Mouse (Mus musculus) adrenal gland, postnatal 0 days (tissue): Measurements from ENCODE around the gene Fam3a. TPM values are rescaled to one million over a fixed set of nuclear protein-coding genes. Genes with fewer than 3 reads are reported as not detected.

Experiments
- polyA plus RNA-seq: library from polyadenylated mRNA; unstranded; fragments of >200 nt; fragmentation: Nextera tagmentation; extraction: Ambion mirVana; gene quantifications from 2 replicates; pipeline ENCODE4 v1.2.1, GENCODE M21; 2015

The Fam3a gene
- polyA plus RNA-seq: 27.4 and 32.8 TPM in 2 replicates

GRCm38 (mm10) chrX:74392535-74393443 is at the start of gene Fam3a, which contains the start of gene Ikbkg:
Fam3a (minus strand) TSS chrX:74393272.
Ikbkg (plus strand) TSS chrX:74393290.

GRCm38 (mm10) chrX:74428826-74429276 is 35.8 kb upstream of the Fam3a start, which contains the start of gene G6pdx:
G6pdx (minus strand) TSS chrX:74429194.

GRCm38 (mm10) chrX:74372888-74373549 is 20.1 kb downstream of the Fam3a start, which contains the start of the genes Ubl4a and Slc10a3:
Ubl4a (minus strand) TSS chrX:74373218.
Slc10a3 (minus strand) TSS chrX:74373349.

GRCm38 (mm10) chrX:74353467-74353770 is 39.7 kb downstream of the Fam3a start, which contains the start of gene Lage3:
Lage3 (minus strand) TSS chrX:74353618.

Other genes starting within 250 kb of the Fam3a start
- gene Tex28, start 225.4 kb downstream of the Fam3a start, polyA plus RNA-seq: not detected in 2 replicates
- gene Tktl1, start 216.0 kb downstream of the Fam3a start, polyA plus RNA-seq: not detected in 2 replicates
- gene Flna, start 143.5 kb downstream of the Fam3a start, polyA plus RNA-seq: 59.1 and 60.0 TPM in 2 replicates
- 12.4 and 12.5 TPM in 2 replicates for gene Emd, start 138.6 kb downstream of the Fam3a start, polyA plus RNA-seq
- gene Rpl10, start 122.5 kb downstream of the Fam3a start, polyA plus RNA-seq: 795 and 803 TPM in 2 replicates
- 63.7 and 108 TPM in 2 replicates for gene Taz, start 111.4 kb downstream of the Fam3a start, polyA plus RNA-seq
- 19.2 and 21.0 TPM in 2 replicates for gene Dnase1l1, start 110.9 kb downstream of the Fam3a start, polyA plus RNA-seq
- 107 and 140 TPM in 2 replicates for gene Atp6ap1, start 96.2 kb downstream of the Fam3a start, polyA plus RNA-seq
- gene Gdi1, start 88.3 kb downstream of the Fam3a start, polyA plus RNA-seq: 158 and 175 TPM in 2 replicates
- gene Fam50a, start 80.2 kb downstream of the Fam3a start, polyA plus RNA-seq: 38.3 and 51.4 TPM in 2 replicates
- gene Plxna3, start 64.2 kb downstream of the Fam3a start, polyA plus RNA-seq: 4.2 and 6.4 TPM in 2 replicates
- 150 and 170 TPM in 2 replicates for gene Lage3, start 39.7 kb downstream of the Fam3a start, polyA plus RNA-seq
- gene Ubl4a, start 20.1 kb downstream of the Fam3a start, polyA plus RNA-seq: 61.6 and 67.4 TPM in 2 replicates
- 15.6 and 28.1 TPM in 2 replicates for gene Slc10a3, start 19.9 kb downstream of the Fam3a start, polyA plus RNA-seq
- 12.7 and 15.7 TPM in 2 replicates for gene Ikbkg, start within 50 bp of the Fam3a start, polyA plus RNA-seq
- 34.2 and 68.2 TPM in 2 replicates for gene G6pdx, start 35.9 kb upstream of the Fam3a start, polyA plus RNA-seq
- 0.28 TPM in 1 of 2 replicates, not detected in the other for gene Gm6880, start 88.1 kb upstream of the Fam3a start, polyA plus RNA-seq
- not detected in 2 replicates for gene Olfr1326-ps1, start 181.6 kb upstream of the Fam3a start, polyA plus RNA-seq
- gene Olfr1325, start 199.4 kb upstream of the Fam3a start, polyA plus RNA-seq: not detected in 2 replicates